Mouse (Mus musculus) embryonic facial prominence, embryonic 12.5 days (tissue): ENCODE measurements at regions not wholly inside any gene's neighbourhood (a gene's known extent, or its start where the extent isn't known, plus 50 kb on each side); places are given as distances from the start of the nearest gene placed in this dataset.

Source experiments
- ATAC-seq: fragments of 200-750 bp; cut with Nextera tagmentation; 2 replicates; pipeline ENCODE4 v1.8.0; 2017; ENCODE audit not compliant: insufficient number of reproducible peaks, insufficient read depth, low FRiP score, low TSS enrichment
- H3K27ac ChIP-seq: fragments of 300-500 bp; sonication (generic); 2 replicates; pipeline ENCODE4 v1.5.1; 2016; ENCODE audit warnings: mild to moderate bottlenecking
- H3K27me3 ChIP-seq: fragments of 300-500 bp; sonication (generic); 2 replicates; pipeline ENCODE4 v1.6.1; 2016; ENCODE audit warnings: mild to moderate bottlenecking, moderate library complexity
- H3K36me3 ChIP-seq: fragments of 300-500 bp; sonication (generic); 2 replicates; pipeline ENCODE4 v1.6.1; 2016; ENCODE audit warnings: mild to moderate bottlenecking
- H3K4me1 ChIP-seq: fragments of 300-500 bp; sonication (generic); 2 replicates; pipeline ENCODE4 v1.6.1; 2016
- H3K4me2 ChIP-seq: fragments of 300-500 bp; sonication (generic); replicated peaks from 2 replicates; pipeline ENCODE4 v1.6.1; 2016; ENCODE audit warnings: mild to moderate bottlenecking, moderate library complexity
- H3K4me3 ChIP-seq: fragments of 300-500 bp; sonication (generic); 2 replicates; pipeline ENCODE4 v1.5.1; 2016; ENCODE audit warnings: mild to moderate bottlenecking
- H3K9ac ChIP-seq: fragments of 300-500 bp; sonication (generic); 2 replicates; pipeline ENCODE4 v1.6.1; 2016; ENCODE audit warnings: mild to moderate bottlenecking, moderate library complexity
- H3K9me3 ChIP-seq: fragments of 300-500 bp; sonication (generic); 2 replicates; pipeline ENCODE4 v1.6.1; 2016; ENCODE audit warnings: mild to moderate bottlenecking, moderate library complexity
- WGBS: fragments of 180-500 bp; shearing (Covaris S2); methylation state at CpG from one replicate; pipeline ENCODE4 v1.1.7; 2016; 5-methylcytosine and 5-hydroxymethylcytosine counted together

DNA sequence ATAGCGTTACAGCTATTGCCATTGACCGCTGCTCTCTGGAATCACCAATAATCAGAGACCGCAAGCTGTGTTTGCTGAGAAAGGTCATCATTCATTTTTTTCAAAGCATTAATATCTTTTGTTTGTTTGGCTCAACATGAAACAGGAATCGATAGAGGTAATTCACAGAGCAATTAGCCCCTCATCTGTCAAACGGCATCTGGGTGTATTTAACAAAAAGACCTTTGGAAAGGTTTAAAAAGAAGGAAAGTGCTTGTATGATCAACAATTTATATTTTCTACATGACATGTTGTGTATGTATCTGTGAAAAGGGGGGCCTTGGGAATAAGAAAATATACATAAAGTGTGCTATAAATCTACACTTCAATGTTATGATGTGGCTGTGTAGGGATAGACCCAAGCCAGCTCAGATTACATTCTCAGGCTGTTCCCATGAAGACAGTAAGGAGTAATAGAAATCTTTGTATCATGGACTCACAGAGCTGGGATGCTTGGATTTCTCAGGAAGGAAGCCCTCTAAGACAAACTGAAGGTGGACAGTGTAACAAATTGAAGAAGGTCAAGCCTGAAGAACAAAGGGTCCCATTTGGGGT, 117.0 kb downstream of the Gm10295 start:
- H3K36me3 ChIP-seq, result no peaks in the 10 kb centered on the region
- no peak overlapping the region for H3K27ac ChIP-seq
- ATAC-seq, result no peak
- H3K9me3 ChIP-seq, result no peaks in the 10 kb centered on the region
- no peaks in the 10 kb centered on the region for H3K27me3 ChIP-seq
- 61% methylated on average over 5 of the region's 5 CpGs for WGBS
- H3K4me1 ChIP-seq, result peaks cover 11% of the 10 kb centered on the region
- H3K4me2 ChIP-seq, result no peak overlapping the region
- no peak overlapping the region for H3K4me3 ChIP-seq
- no peak overlapping the region for H3K9ac ChIP-seq

DNA sequence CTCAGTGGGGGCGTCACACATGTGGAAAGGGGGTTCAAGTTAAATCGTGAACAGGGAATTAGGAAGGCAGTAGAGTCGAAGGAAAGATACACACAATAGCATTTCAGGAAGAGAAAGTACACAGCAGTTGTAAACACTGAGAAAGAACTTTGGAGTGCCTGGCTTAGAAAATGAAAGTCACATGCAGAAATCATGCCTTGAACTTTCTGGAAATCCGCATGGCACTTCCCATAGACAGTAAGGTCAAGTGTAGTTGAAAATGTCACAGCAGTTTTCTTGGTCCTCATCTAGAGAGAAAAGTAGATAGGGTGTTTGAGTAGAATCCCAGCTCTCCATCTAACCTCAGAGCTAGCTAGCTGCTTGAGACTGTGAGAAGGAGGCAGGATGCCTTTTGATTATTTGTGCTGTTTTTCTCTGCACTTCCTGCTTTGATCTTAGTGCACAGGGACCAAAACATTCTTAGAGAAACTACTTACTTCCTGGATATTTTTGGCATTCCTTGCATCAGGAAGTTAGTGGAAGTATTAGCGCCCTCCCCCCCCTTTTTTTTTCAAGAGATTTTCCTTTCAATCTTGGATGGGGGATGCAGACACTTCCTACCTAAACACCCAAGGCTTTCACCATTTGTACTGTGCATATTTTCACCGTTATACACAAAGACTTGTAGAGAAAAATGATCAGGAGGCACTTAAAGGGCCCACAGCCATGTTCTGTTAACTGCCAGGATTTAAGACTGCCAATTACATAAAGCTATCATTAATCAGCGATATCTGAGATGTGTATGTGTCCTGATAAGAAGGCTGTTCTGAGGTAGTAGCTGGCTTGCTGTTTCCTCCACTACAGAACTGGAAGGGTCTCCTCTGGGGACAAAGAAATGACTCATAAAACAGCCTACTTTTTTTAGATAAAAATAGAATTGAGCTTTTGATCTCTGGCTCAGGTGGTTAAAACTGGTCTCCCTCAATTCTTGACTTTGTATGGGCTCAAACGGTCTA, 118.2 kb downstream of the Gm10295 start:
- H3K9ac ChIP-seq, result no peak overlapping the region
- H3K9me3 ChIP-seq, result no peaks in the 10 kb centered on the region
- 72% methylated on average over 8 of the region's 8 CpGs for WGBS
- H3K4me3 ChIP-seq, result no peak overlapping the region
- no peak overlapping the region for H3K27ac ChIP-seq
- H3K4me2 ChIP-seq, result no peak overlapping the region
- peaks cover 11% of the 10 kb centered on the region for H3K4me1 ChIP-seq
- no peaks in the 10 kb centered on the region for H3K36me3 ChIP-seq
- H3K27me3 ChIP-seq, result no peaks in the 10 kb centered on the region
- ATAC-seq, result no peak

DNA sequence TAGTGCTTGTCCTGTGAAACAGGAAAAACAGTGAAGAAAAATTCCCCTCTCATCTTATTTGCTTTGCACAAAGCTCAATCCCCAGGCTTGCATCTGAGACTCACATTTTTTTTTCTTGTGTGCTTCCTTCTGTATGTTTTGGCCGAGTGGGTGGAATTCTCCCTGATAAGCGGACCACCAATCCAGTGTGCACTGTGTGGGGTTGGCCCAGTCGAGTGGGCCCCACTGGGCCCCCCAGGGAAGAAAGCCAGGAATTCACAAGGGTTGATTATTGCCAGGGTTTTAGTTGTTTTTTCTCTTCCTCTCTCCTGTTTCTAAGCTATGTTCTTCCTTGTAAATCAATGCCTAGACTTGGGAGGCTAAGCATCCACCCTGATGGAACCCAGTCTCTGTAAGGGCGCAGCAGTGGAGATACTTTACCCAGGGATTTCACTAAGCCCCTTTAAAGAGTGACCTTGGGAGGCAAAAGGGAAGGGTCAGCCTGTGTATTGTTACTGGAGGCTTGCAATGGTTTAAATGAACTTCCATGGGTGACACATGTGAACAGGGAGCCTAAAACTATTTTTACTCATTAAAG, 120.3 kb downstream of the Gm10295 start:
- H3K9ac ChIP-seq, result no peak overlapping the region
- H3K4me3 ChIP-seq, result no peak overlapping the region
- H3K27ac ChIP-seq, result no peak overlapping the region
- peaks cover 11% of the 10 kb centered on the region for H3K4me1 ChIP-seq
- WGBS, result 61% methylated on average over 4 of the region's 4 CpGs
- no peak for ATAC-seq
- no peaks in the 10 kb centered on the region for H3K9me3 ChIP-seq
- no peaks in the 10 kb centered on the region for H3K27me3 ChIP-seq
- H3K36me3 ChIP-seq, result no peaks in the 10 kb centered on the region
- H3K4me2 ChIP-seq, result no peak overlapping the region

DNA sequence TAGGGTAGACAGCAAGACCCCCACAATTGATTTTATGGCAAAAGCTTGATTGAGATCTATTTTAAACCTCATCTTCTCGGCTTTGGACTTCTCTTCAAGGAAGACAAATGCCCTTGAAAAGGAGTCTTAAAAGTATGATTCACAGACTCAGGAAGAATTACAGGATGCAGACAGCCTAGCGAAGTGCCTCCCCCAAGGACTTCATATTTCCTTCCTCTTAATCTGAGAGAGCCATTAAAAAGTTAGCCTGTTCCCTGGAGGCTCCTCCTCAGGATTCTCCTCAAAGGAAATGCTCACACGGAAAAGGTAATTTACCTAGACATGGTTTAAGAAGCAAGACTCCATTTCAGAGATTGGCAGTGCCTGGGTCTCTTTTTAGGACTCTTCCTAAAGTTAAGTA, 122.1 kb downstream of the Gm10295 start:
- Histone ChIP-seq H3K27me3 (no peaks in the 10 kb centered on the region), H3K4me2 (no peak overlapping the region), H3K36me3 (no peaks in the 10 kb centered on the region), H3K9ac (no peak overlapping the region), H3K9me3 (no peaks in the 10 kb centered on the region), H3K4me1 (peaks cover 11% of the 10 kb centered on the region), H3K27ac (no peak overlapping the region), H3K4me3 (no peak overlapping the region)
- ATAC-seq, result no peak
- 56% methylated on average over 3 of the region's 3 CpGs for WGBS

DNA sequence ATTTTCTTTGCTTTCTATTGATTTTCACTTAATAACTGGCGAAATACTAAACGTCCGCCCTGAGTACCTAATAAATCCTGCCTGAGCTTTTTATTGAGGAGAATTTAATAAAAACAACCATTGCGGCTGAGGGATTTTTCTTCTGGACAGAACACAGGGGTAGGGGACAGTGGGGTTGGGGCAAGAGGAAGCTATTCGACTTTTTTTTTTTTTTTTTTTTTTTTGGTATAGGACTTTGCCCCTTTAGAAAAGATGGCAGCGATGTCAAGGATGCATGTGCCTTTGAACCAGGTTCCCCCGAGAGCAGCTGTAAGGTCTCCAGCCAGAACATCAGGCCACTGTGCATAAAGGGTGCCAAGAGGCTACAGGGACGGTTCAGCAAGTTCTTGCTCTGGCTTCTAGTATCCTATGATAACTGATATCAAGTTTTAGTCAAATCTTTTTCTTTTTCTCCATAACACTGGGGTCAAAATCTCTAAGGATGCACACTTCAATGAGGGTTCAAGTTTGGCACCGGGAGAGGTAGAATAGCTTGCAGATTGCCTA, 126.9 kb downstream of the Gm10295 start:
- Histone ChIP-seq H3K27me3 (no peaks in the 10 kb centered on the region), H3K36me3 (no peaks in the 10 kb centered on the region), H3K4me3 (no peak overlapping the region), H3K9ac (no peak overlapping the region), H3K9me3 (no peaks in the 10 kb centered on the region), H3K4me1 (no peaks in the 10 kb centered on the region), H3K4me2 (no peak overlapping the region), H3K27ac (no peak overlapping the region)
- no peak for ATAC-seq
- WGBS, result 88% methylated on average over 9 of the region's 9 CpGs

DNA sequence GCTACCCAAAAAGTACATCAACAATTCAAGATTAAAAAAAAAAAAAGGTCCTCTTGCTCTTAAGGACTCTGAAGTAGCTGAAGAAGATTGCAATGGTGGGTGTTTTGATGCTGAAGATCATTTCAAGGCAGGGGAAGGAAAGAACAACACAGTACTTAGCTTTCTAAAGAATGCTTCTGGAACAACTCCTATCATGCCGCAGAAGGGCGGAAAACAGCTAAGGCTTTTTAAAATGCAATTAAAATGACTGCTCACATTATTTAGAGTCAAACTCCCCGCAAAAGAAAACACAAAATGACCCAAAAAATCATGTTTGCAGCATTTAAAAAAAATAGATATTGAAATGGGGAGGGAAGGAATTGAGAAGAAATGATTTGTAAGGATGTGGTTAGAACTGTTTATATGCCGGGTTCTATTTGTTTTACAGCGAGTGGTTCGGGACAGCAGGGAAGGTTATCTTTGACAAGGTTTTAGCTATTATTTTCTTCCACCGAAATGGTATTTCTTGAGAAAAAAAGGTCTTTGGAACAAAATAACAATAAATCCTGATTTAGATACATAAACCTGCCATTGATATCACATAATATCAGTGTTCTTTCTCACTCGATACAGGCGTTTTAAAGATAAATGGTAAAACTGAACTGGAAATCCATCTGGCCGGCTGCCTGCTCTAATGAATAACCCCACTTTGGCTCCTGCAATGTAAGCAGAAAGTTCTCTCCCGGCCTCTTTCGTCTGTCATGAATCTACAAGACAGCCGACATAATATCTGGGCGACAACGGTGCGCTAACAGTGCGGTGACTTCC, 127.6 kb downstream of the Gm10295 start:
- H3K36me3 ChIP-seq, result no peaks in the 10 kb centered on the region
- H3K27me3 ChIP-seq, result no peaks in the 10 kb centered on the region
- H3K9me3 ChIP-seq, result no peaks in the 10 kb centered on the region
- no peak overlapping the region for H3K27ac ChIP-seq
- H3K4me3 ChIP-seq, result no peak overlapping the region
- ATAC-seq, result no peak
- H3K9ac ChIP-seq, result no peak overlapping the region
- no peaks in the 10 kb centered on the region for H3K4me1 ChIP-seq
- WGBS, result 86% methylated on average over 17 of the region's 17 CpGs
- H3K4me2 ChIP-seq, result no peak overlapping the region

DNA sequence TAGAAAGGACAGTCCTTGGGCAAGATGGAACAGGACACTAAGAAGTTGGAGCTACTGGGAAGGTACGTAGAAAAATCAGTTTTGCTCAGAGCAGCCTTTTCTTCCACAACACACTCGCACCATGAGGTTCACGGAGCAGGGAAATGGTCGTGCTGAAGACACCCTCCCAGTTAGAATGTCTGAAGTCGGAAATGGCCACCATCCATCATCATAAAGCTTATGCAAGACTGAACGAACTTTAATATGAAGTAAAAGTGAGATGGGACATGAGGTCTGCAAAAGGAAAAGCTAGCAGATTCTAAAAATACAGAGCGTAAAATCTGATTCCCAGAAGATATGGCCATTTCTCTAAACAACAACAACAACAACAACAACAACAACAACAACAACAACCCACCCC, 133.9 kb downstream of the Gm10295 start:
- Histone ChIP-seq H3K27ac (no peak overlapping the region), H3K4me3 (no peak overlapping the region)
- WGBS, result 76% methylated on average over 7 of the region's 7 CpGs

DNA sequence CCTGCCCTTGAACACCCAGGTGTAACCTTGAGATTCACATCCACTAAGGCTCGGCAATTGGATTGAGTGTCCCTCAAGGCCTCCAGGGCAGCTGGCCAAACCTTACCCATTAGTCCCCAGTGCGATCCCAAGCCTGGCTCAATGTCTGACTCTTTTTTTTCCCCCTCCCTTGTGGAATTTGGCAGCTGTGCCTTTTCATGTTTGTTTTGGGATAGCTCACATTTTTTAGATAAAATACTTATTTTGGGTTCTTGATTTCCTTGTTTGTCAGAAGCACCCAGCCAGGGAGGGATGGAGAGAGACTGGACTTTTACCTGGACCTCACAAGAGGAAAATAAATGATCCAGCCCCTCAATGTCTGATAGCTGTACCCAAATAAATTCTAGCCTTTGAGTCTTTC, 134.5 kb downstream of the Gm10295 start:
- H3K36me3 ChIP-seq, result no peaks in the 10 kb centered on the region
- no peak overlapping the region for H3K27ac ChIP-seq
- H3K4me3 ChIP-seq, result no peak overlapping the region
- no peaks in the 10 kb centered on the region for H3K9me3 ChIP-seq
- WGBS, result 54% methylated on average over 2 of the region's 2 CpGs
- H3K9ac ChIP-seq, result no peak overlapping the region
- H3K27me3 ChIP-seq, result no peaks in the 10 kb centered on the region
- no peak for ATAC-seq
- H3K4me1 ChIP-seq, result no peaks in the 10 kb centered on the region
- H3K4me2 ChIP-seq, result no peak overlapping the region

More for the DNA sequence above, 133.9 kb downstream of the Gm10295 start:
- Histone ChIP-seq H3K27me3 (no peaks in the 10 kb centered on the region), H3K4me2 (no peak overlapping the region), H3K9me3 (no peaks in the 10 kb centered on the region), H3K4me1 (no peaks in the 10 kb centered on the region), H3K9ac (no peak overlapping the region), H3K36me3 (no peaks in the 10 kb centered on the region)
- no peak for ATAC-seq

DNA sequence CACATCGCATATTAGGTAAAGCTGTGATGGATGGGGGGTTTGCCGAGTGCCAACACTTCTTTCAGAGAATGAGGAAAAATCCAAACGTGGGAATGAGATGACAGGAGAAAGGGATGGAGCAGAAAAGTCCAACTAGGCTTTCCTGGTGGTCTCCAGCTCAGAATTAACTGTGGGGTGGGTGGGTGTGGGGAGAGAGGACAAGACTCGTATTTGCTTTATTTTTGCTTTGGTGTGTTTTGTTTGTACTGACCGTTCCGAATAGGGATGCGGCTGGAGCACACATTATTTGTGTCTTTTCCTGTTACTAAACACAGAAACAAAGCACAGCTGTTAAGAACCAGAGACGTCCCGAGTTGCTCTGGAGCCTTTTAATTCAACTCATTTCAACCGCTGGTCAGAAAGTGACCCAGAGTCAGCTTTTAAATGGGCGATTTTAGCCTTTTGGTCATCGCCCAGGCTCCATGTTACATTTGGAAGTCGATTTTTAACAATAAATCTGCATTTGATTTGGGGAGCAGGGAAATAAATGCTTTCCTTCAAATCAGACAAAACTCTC, 136.7 kb downstream of the Gm10295 start:
- H3K4me1 ChIP-seq, result no peaks in the 10 kb centered on the region
- ATAC-seq, result no peak
- H3K4me3 ChIP-seq, result no peak overlapping the region
- H3K9ac ChIP-seq, result no peak overlapping the region
- H3K4me2 ChIP-seq, result no peak overlapping the region
- H3K9me3 ChIP-seq, result no peaks in the 10 kb centered on the region
- H3K36me3 ChIP-seq, result no peaks in the 10 kb centered on the region
- WGBS, result 66% methylated on average over 13 of the region's 13 CpGs
- H3K27ac ChIP-seq, result no peak overlapping the region
- H3K27me3 ChIP-seq, result no peaks in the 10 kb centered on the region

DNA sequence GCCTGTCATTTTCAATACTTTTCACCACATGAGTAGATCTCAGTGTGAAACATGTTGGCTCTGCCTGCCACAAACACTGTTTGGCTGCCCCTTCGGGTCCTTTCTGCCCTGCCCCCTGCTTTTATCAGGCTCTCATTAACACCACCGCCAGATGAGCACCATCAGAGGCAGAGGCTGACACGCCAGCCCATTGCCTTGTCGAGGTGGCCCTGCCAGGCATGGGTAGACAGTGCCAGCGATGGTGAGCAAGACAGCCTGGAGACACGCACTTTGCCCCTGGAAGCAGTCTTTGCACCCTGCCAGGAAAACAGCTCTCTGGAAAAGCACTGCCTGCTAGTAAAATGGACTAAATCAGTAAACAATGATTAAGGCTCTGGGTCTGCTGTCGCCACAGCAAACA, 158.2 kb downstream of the Gm10295 start:
- Histone ChIP-seq H3K9me3 (no peaks in the 10 kb centered on the region), H3K36me3 (no peaks in the 10 kb centered on the region), H3K9ac (no peak overlapping the region), H3K4me1 (no peaks in the 10 kb centered on the region), H3K4me2 (no peak overlapping the region), H3K27me3 (no peaks in the 10 kb centered on the region), H3K27ac (no peak overlapping the region), H3K4me3 (no peak overlapping the region)
- 33% methylated on average over 7 of the region's 7 CpGs for WGBS
- ATAC-seq, result no peak

DNA sequence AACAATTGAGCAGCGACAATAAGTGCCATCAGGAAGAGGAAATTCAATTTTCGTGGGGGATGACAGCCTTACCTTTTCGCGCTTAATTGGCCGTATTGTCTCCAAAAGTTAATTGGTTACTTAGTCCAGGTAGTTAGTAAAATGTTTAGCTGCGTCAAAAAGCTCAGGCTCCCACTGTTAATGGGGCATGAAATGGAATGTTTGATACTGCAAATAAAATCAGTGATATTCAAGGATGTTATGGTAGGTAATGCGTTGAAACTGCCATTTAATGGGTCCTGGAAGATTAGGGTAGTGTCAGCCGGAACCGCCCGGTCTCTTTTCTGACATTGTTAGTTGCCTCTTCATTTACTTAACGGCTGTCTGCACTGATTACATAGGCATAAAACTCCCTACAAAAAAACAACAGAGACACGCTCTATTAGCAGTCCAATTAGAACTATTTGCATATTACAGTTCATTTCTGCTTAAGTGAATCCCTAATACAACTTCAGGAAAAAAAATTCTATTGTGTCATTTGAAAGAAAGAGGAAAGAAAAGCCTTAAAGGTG, 161.0 kb downstream of the Gm10295 start:
- no peak overlapping the region for H3K4me3 ChIP-seq
- ATAC-seq, result no peak
- H3K4me2 ChIP-seq, result no peak overlapping the region
- no peak overlapping the region for H3K9ac ChIP-seq
- no peak overlapping the region for H3K27ac ChIP-seq
- no peaks in the 10 kb centered on the region for H3K9me3 ChIP-seq
- no peaks in the 10 kb centered on the region for H3K4me1 ChIP-seq
- no peaks in the 10 kb centered on the region for H3K36me3 ChIP-seq
- 72% methylated on average over 12 of the region's 12 CpGs for WGBS
- no peaks in the 10 kb centered on the region for H3K27me3 ChIP-seq
